Mouse (Mus musculus) cerebellum, postnatal 25 days (tissue): Measurements from ENCODE around the gene Rdx.
A peak's percentile ranks its signal among the peaks of the same experiment; 100 is the strongest.
"Not testable (repeated sequence)": the region's sequence is repeated elsewhere in the genome, so short reads cannot be mapped to it uniquely, and the experiment has no call there.

Experiments
- DNase-seq, 2 experiments: peaks; one replicate each; pipeline ENCODE4 v3.0.0; 2021; ENCODE audit warnings: mixed read lengths in 2 of 2

Gene Rdx

DNA sequence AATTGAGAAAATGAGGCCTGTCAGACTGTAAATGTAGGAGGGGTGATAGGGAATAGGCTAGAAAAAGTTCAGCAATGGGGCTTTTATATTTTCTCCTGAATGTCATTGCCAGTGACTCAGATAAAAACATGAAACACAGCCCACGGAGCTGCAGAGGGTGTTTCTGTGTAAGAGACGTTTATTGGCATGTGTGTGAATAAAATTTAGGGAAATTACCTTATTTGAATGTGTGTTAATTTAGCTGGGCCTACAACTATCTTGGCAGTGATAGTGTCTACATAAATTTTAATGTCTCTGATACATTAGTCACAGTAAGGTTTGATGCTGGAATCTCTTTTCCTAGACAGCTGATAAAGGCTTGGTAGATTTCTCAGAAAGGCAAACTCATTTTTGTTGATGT lies 12.8 kb downstream of the Rdx start:
- DNase-seq: no peak

DNA sequence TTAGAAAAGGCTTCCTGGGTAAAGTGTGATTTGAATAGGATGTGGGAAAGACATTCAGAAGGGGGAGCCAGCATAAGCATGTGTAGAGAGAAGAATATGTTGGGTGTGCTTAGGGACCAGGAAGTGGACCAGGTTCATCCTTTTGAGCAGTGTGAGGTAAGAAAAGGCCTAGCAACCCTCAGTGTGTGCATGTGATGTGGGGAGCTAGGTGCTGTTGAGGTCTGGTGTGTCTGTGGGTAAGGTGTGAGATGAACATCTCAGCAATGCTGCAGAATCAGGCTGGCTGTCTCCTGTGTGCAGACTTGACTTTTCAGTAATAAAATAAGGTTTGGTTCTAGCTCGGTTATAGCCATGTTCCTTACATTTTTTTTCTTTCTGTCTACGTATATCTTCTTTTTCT lies 23.1 kb downstream of the Rdx start:
- no peak for DNase-seq

DNA sequence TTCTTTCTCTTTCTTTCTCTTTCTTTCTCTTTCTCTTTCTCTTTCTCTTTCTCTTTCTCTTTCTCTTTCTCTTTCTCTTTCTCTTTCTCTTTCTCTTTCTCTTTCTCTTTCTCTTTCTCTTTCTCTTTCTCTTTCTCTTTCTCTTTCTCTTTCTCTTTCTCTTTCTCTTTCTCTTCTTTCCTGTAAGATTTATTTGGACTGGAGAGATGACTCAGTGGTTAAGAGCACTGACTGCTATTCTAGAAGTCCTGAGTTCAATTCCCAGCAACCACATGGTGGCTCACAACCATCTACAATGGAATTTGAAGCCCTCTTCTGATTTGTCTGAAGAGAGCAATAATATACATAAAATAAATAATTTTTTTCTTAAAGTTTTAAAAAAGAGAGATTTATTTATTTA lies 24.4 kb downstream of the Rdx start:
- not testable (repeated sequence) for DNase-seq

DNA sequence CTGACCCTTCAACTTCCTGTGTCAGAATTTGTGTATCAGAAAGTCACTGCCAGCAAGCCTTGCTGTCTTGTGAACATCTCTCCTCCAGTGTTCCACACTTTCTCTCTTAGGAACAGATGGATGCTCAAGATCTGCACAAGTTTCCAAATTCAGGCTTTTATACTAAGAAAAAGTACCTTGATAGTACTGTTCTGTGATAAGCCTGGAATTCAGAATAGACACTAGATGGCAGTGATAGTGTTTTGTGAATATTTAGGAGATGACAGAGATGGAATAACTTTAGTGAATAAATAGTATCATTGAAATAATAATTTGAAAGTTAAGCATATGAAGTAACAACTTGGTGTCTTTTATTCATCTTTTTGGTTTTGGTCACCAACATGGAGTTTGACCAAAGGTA lies 25.2 kb downstream of the Rdx start:
- DNase-seq: no peak

DNA sequence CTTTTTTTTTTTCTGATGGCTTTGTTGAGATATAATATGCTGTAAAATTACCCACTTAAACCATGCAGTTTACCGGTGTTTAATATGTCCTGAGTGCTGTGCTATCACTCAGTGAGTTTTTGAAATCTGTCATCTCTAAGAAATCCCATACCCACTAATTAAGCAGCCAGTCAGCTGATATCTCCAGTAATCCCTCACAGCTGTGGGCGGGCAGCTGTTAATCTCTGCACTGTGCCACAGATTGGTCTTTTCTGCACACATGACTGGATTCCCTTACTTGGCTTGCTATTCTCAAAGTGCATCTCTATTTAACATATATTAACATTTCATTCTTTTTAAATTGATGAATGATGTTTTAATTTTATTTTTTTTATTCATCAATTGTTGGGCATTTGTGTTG lies 29.1 kb downstream of the Rdx start:
- no peak for DNase-seq

DNA sequence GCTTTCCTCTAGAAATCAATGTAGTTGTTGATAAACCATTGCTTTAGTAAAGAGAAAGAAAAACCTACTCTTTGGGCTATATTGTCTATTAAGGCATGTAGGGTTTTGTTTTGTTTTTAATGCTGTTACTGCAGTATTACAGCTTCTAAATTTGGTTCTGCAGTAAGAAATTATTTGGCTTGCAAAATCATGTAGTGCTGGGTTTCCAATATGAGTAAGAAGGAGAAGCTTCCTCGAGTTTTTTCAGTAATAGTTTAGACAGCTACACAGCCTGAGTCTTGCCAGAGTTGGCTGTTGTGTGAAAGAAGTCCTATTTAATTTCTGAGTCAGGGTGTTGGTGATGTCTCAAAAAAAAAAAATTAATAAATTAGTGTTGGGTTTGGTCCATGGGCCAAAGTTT lies 30.7 kb downstream of the Rdx start:
- no peak for DNase-seq

DNA sequence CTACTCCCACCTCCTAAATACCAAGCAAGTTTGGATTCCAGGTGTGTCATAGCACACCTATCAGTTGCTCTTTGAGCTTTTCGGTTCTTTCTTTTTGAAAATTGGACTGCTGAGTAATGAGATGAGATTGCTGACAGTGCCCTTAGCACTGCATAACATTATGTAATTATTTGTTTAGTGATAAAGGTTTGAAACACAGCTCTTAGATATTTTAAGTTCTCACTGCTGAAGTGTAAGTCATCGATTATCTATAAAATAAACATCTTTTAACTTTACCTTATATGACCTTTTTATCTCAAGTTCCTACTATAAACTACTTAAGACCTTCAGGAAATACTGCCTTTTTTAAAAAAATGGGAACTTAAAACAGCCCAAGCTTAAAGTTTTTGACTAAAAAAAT lies 35.0 kb downstream of the Rdx start:
- no peak for DNase-seq

DNA sequence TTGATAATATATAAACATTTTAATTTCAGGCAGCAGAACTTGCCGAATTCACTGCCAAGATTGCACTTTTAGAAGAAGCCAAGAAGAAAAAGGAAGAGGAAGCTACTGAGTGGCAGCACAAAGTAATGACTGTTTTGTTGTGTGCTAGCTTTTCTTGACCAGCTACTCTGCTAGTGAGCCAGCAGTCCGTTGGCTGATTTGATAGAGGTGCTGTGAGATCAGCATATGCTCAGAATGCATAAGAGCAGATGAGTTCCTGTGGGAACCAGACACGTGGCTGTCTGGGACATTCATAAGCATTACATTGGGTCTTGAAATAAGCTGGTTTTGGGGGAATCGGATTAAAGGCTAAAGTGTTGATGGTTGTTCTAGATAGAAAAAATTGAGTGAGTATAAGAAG lies 35.4 kb downstream of the Rdx start:
- no peak for DNase-seq

DNA sequence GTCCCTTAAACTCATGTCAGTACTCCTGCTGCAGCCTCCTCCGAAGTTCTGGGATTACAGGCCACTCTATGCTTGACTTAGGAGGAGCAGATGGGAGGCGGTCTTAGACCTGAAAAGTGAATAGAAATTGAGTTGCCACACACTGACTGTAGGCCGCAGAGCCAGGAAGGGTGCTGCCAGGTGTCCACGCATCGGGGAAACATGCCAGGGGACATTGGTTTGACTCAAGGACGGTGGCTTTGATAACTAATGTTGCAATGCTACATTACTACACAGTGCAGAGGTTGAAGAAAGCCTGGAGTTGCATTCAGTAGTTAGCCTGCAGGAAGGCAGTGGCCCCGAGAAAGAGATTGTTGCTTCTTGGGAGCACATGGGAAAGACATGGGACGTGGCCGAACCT lies 44.8 kb downstream of the Rdx start:
- no peak for DNase-seq

DNA sequence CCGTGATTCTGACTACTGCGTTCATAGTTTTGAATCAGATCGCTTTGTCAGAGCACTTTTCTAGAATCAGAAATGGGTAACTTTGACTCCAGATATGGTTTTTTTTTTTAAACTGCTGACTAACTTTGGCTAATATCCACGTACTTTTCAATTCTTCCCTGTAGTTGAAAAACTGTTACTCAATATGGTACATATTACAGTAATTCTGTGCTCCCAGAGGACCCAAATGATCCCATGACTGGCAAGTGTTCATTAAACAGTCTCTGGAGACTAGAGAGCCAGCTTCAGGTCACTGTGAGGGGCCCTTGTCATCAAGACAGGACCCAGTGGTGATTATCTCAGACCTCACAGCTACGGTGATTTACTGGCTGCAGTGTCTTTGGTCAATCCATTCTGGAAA lies 45.3 kb downstream of the Rdx start:
- no peak for DNase-seq

DNA sequence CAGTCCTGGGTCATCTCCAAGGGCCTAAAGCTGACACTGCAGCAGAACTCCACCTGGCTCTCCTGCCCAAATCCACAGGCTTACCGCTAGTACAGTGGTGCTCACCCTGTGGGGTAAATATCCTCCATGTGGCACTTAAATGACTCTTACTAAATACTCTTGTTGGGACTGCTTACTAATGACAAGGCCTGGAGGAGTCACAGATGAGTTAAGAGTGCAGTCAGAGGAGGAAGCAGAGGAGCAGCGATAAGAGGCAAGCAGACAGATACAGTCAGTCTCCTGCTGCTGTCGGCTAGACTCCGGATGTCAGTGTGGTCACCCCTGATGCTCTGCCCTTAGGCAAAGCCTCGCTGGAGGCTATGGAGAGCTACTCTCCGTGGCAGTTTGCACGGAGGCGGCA lies 46.1 kb downstream of the Rdx start:
- DNase-seq: no peak

DNA sequence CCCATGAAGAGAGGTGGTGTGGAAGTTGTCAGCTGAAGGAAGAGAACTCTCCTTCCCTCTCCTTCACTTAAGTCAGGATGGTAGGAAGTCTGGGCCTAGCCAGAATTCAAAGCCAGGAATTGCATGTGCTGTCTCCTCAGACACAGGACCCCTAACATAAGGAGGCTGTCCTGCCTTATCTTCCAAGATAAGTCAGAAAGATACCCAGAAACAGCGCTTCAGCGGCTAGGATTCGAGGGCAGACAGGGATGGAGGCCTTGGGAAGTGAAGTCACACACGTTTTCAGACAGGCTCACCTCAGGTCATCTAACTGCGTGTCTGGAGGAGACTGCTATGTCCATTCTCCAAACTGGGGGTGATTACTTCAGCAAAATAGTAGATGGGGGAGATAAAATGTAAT lies 47.0 kb downstream of the Rdx start:
- DNase-seq: no peak

DNA sequence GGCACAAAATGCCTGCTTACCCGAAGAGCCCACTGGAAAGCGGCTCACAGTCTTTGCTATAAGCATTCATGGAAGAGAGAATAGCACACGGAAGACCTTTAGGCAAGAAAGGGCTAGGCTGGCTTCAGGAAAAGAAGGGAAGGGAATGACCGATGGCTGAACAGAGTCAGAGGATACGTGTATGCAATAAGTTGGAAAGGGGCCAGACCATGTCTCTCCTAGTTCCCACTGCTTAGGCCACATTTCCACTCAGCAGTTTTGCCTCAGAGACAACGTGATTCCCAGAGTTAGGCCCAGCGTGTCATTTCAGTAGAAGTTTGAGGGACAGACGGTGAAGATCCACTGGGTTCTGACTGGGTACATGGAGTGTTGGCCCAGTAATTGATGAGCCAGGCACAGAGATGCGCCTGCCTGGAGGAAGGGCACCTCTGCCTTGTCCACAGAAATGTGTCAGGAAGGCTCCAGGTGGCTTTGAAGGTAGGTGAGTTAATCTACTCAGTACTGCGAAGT lies 47.6 kb downstream of the Rdx start:
- no peak for DNase-seq

DNA sequence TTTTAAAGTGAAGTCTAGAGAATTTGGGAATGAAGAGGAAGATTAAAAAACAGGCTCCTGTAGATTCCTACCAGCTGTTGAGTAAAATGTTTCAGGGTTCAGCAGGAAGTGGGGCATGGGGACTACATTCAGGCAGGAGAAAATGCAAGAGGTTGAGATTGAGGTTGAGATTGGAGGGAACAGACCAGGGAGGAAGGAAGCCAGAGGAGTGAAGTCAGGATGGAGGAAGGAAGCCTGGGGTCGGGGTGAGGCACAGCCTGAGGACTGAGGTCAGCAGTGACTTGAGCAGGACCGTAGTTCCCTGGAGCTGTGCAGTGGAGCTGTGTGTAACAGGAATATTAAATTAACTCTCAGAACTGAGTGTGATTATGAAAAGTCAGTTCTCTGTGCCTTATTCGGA lies 48.7 kb downstream of the Rdx start:
- no peak for DNase-seq

DNA sequence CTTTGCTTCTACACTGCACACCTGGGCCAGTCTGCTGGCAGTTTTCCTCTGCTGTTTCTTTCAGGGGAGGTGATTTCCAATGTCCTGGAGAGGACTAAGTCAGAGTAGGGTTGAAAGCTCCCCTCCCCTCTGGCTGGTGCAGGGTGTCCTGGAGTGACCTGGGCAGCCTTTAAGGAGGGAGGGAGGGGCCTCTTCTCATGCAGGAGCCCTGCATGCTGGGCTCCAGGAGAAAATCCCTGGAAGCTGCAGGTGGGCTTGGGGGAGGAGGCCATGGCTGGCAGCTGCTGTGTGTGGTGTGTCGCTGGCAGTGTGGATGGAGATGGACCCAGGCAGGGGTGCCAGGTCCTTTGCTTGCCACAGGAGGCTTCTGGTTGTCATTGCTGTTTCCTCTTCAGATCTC lies 50.4 kb downstream of the Rdx start:
- no peak for DNase-seq

DNA sequence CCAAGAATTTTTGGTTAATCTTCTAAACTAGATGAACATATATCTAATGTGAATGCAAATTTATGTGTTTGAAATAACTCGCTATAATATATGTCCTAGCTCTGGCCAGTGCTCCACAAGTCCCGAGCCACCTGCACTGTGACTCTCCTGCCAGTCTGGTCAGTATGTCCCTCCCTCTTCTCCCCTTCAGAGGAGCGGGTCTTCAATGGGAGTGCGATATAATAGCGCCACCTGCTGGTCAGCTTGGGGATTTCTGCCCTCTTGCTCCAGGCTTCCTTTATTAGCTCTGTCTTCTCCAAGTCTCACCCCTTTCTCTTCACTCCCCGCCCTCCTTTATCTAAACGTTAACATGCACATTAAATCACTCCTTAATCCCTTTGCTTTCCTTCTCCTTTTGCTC lies 51.6 kb downstream of the Rdx start:
- peak; percentile 85 to 88 for DNase-seq

DNA sequence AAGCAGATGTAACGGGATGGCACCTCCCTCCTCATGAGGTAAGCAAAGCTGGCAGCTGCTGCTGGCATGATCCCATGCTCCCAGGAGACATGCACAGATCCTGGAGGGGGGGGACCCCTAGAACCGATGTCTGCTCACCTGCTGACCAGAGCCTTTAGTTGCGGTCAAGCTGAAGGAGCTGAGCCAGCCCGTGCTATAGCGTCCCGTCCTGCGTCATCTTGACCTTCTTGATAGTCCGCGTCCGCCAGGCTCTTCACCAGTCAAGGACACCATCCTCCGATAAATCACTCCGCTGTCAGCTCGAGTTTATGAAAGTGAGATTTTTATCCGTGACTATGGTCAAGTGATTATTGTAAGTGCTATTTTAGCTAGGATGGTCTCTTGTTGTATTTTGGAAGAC lies 53.5 kb downstream of the Rdx start:
- no peak for DNase-seq

DNA sequence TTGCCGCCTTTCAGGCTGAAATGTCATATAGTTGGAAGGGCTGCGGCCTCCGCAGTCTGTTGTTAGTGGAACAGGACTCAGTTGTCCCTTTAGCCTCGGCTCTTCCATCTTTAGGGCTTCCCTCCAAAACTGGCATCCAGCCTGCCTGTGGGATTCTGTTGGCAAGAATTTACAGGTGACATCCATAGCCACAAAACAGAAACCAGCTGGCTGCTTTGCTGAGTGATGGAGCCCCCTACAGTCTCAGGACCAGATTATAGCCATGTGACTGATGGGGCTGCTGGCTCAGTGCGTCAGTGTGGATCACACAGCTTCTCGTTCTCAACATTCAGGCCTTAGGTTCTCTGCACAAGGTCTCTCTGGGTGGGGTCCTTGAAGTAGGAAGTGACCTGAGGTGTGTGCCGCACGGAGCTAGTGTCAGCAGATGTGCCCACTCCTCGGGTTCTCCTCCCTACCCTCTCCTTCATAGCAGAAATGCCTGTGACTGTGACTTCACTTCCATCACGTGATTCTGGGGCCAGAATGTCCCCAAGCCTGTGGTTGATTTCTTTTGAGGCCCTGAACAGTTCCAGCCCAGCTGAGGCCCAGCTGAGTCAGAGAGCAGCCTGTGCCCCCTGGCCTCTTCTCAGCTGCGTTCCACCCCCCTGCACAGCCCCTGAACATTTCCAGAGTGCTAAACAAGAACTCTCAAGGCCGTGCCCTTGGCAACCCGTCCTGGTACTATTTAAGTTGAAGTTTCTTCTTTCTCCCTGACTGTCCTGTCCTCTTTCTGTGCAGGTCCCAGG lies 55.3 kb downstream of the Rdx start:
- peak; percentile 60 to 74 for DNase-seq

DNA sequence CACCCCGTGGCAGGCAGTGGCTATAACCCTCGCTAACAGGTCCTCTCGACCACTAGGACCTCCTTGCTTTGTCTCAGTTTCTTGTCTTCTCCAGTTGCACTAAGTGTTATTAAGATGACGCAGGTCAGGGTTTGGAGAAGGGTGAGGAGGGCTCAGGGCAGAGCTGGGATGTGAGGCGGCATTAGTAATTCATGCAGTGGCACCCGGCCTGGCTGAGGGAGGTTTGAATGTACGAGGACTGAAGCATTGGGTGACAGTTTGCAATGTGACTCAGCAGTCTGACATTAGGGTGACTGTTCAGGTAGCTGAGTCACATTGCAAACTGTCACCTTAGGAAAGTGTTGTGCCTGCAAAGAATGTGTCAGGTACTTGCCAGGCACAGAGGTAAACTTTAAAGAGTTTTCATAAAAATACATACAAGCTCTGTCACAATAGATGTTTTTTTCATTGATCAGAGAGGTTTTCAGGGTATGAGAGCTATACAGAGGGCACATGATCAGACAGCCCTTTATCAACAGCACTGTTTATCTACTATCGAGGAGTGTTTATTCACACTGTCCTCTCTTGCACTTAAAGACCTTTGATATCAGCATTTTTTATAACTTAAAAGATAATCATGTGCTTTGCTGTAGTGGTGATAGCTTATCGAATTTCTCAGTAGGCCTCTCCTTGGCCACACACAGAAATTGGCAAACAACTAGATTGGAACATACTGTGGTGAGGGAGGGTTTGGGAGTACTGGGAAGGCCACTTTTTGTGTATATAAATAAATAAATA lies 56.7 kb downstream of the Rdx start:
- no peak for DNase-seq

DNA sequence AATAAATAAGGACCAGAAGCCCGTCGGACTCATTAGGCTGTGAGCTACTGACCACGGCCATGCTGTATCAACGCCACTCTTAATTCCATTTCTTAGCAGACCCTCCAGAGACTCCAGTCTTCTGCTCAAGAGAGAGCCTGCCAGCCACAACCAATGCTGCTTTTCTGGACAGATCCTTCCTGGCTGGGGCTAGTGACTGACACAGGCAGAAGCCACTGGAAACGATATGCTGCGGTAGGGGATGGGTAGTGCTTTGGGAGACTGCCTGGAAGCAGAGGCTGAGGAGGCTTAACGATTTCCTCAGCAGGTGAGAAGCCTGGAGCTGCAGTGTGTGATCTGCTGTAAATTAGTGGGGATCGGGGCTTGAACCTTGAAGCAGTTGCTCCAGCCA lies 57.2 kb downstream of the Rdx start:
- no peak for DNase-seq

DNA sequence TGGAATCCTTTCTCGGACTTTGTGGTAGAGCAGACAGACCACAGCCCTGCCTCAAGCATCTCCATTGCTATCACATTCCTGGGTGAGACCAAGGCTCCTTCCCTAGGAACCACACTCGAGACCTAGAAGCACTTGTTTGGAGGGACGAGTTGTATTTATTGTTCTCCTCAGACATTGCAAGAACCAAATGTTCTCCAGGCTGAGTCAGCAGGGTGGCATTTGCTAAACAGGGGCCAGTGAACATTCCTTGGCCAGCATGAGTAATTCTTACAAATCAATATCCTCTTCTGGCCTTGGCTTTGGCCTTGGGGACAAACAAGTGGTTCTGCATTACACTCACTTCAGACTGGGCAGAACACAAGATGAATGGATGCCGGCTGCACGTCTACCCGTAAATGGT lies 58.5 kb downstream of the Rdx start:
- DNase-seq: no peak

DNA sequence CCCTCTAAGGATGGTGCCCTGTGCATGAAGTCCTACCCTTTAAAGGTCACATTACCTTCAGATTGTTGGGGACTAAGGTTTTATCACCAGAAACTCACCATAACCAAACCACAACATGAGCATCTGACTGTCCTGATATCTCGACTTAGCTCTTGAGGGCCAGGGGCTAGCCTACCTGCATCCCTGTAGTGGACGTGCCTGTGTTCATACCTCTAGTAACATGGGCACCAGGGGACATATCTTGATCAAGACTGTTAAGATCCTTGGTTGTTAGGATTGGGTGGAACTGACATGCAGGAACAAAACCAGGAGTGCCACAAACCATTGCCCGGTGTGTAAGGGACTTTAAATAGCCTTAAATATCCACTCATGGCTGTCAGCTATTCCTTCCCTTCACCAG lies 60.2 kb downstream of the Rdx start:
- no peak for DNase-seq

DNA sequence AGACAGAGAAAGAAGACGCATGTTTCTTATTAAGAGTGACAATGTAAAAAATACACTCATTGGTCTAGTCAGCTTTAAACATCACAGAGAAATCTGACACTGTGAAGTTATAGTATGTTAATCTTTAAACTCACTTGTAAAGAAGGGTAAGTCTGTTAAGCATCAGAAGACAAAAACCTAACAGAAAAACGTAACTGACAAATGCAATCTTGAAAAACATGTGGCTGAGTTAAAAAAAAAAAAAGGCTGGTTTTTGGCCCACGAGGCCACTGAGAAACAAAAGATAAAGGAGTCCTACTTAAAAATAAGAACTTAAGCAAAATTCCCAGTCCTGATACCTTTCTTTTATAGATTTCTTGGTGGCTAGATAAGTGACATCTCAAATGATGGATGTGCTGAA lies 63.8 kb downstream of the Rdx start:
- DNase-seq: no peak

DNA sequence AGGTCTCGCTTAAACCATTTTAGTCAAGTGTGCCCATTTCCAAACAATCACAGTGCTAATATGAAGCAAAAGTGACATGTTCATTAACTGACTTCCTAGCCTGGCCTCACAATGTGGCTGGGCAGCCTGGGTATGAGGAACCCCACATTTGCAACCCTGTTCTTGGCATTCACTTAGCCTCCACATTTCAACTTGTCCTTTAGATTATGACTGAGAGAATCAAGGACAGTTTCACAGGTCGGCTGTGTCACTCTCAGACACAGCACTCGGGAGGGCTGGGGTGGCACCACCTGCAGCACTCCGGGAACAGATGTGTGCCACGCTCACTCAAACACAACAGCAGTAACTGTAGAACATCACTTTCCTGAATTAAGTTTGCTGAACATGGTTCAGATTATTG lies 66.1 kb downstream of the Rdx start:
- no peak for DNase-seq

DNA sequence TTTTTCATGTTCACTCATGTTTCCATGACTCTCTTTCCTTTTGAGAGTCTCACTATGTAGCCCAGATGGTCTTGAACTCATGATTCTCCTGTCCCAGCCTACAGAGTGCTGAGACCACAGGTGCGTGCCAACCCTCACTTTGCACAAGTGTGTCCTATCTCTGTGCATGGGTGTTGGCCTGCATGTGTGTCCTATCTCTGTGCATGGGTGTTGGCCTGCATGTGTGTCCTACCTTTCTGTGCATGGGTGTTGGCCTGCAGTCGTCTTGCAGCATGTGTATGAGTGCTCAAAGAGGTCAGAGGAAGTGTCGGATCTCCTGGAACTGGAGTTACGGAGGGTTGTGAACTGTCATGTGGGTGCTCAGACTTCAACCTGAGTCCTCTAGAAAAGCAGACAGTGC lies 72.2 kb downstream of the Rdx start:
- DNase-seq: no peak
